Mouse (Mus musculus): ENCODE results near the gene Itpkc.

The Itpkc gene

DNA sequence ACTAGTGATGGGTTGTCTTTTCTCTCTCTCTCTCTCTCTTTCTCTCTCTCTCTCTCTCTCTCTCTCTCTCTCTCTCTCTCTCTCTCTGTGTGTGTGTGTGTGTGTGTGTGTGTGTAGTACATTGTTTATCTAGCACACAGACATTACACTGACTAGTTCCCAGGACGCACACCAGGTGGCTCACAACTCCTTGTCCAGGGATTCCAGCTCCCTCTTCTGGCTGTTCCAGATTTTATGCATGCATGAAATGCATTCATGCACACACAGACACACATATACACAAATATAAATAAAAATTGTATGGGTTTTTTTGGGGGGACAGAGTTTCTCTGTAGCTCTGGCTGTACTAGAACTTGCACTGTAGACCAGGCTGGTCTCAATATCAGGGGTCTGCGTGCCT is 9.1 kb upstream of the Itpkc start:
- no peak for DNase-seq (ENCODE audit: low read depth, low spot score)

- no peak for DNase-seq (ENCODE audit: low read depth, low spot score)
These were observed 7.3 kb upstream of the Itpkc start for GRCm38 (mm10) chr7:27235726-27236125.

- DNase-seq (ENCODE audit: low read depth, low spot score) = no peak
These were observed 4.8 kb upstream of the Itpkc start for GRCm38 (mm10) chr7:27233300-27233699.

DNA sequence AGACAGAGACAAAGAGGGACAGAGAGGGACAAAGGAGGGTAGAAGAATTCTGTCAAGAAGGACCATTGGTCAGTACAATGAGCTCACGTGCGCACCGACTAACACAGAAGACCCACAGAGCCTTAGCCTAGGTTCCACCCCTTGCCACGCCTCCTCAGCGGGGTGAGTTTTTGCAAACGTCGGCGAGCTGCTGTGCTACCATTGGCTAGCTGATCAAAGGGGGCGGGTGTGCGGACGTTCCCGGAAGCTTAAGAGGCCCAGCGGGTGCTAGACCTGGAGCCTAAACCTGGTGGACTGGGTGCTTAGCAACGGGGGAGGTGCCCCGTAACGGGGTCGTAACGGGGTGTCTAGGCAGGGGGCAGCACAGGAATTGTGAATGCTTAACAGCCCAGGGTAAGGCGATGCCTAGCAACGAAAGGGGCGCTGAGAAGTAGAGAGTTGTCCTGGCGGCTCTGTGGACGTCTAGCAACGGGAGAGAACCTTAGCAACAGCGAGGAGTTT is 4.4 kb upstream of the Itpkc start, which contains the start of gene Coq8b:
Gene Coq8b (plus strand): TSS at position 243 of the 501 bp plus-strand sequence.
- peak; percentile 95 for DNase-seq (ENCODE audit: low read depth, low spot score)

GRCm38 (mm10) chr7:27231693-27232331 is 3.4 kb upstream of the Itpkc start:
- peak; percentile 90 for DNase-seq (ENCODE audit: low read depth, low spot score)

DNA sequence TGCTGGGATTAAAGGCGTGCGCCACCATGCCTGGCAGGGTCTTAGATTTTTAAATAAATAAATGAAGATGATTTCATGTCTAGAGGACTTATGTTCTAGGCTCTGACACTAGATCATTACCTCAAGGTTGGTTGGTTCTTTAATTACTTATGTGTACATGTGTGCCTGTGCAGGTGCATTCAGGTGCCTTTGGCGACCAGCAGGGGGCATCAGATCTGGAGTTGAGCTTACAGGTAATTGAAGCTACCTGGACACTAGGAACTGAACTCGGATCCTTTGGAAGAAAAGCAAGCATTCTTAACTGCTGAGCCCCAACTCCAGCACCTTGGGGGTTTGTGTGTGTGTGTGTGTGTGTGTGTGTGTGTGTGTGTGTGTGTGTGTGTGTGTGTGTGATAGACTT is 2.3 kb upstream of the Itpkc start:
- no peak for DNase-seq (ENCODE audit: low read depth, low spot score)

- no peak for DNase-seq (ENCODE audit: low read depth, low spot score)
These were observed 404 bp upstream of the Itpkc start for GRCm38 (mm10) chr7:27228865-27229264.

DNA sequence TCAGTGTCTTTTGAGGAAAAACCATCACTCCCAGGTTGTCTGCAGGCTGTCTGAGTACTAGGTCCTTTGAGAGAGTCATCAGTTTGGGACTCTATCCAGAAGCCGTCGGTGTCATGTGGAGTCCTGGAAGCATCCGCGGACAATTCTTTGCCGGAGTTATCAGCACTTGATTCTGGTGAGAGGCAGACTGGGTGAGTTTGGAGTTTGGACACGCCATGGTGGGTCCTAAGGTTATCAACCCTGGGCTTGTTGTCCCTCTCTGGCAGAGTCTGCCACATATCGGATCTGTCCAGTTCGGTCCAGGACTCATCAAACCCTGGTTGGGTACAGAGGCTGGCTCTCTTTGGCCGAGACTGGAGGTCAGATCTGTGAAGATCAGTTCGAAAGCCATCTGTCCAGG is 785 bp downstream of the Itpkc start:
- no peak for DNase-seq (ENCODE audit: low read depth, low spot score)

DNA sequence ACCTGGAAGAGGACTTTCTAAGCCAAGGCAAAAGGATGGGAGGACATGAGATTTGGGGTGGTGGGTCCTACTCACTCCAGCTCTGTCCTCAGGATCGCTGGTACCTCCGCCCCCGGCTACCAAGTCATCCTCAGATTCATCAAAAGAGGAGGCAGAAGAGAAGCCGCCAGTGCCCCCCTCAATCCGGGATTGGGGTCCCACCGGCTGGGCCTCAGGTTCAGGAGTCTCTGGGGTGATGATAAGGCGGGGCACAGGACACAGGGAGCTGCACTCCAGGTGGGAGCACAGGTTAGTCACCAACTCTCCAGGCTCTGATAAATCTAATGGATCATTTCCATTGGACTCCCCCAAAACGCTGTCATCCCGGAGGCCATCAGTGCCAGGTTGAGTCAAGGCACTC is 1.2 kb downstream of the Itpkc start:
- no peak for DNase-seq (ENCODE audit: low read depth, low spot score)

GRCm38 (mm10) chr7:27224877-27225575 is 3.4 kb downstream of the Itpkc start:
- DNase-seq (ENCODE audit: low read depth, low spot score) = no peak

- no peak for DNase-seq (ENCODE audit: low read depth, low spot score)
These were observed 5.9 kb downstream of the Itpkc start for GRCm38 (mm10) chr7:27222538-27222937.

DNA sequence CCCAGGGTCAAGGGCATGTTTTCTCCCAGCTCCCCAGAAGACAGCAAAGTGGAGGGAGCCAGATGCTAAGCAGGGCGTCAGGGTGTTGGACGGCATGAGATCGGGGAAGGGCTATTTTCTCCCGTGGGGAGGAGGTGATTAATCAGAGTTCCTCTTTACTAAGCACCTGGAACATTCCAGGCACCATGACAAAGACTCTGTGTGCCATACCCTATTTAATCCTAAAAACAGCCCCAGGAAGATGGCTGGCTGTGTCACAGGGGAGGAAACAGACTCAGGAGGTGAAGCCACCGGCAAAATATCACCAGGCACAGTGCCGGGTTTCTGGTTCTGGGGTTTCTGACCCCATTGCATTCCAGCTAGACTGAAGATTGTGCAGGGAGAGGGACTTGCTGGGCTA is 6.5 kb downstream of the Itpkc start:
- DNase-seq (ENCODE audit: low read depth, low spot score) = no peak

DNA sequence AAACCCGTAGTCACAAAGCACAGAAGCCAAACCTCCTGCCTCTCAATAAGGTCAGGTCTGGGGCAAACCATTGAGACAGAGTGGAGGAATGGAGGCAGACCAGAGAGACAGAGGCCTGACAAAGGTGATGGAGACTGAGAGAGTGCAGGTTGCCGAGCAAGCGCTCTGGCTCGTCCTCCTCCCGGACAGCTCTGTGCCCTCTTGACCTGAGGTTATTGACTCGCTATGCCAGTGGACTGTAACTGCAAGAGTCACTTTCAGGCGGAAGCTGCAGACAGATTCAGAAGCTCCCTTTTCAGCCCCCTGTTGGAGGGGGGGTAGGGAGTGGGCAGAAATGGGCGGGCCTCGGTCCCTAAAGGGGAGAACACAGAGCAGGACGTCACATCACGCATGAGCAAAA is 8.5 kb downstream of the Itpkc start:
- DNase-seq (ENCODE audit: low read depth, low spot score) = no peak

DNA sequence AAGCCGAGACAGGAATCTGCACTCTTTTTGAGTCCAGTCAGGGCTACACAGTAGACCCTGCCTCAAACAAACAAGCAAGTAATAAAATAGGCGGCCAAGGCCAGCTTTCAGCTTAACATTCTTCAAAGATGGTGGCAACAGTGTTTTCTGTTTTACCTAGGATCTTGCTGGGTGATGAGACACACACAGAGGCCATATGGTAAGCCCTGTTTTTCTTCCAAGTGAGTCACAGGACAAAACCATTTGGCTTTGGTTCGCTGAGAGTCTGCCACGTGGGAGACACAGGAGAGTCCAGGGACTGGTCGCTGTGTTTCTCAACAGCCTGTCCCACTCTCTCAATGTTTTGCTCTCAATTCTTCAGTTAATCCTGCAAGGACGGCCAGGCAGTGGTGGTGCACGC is 9.9 kb downstream of the Itpkc start:
- no peak for DNase-seq (ENCODE audit: low read depth, low spot score)

DNA sequence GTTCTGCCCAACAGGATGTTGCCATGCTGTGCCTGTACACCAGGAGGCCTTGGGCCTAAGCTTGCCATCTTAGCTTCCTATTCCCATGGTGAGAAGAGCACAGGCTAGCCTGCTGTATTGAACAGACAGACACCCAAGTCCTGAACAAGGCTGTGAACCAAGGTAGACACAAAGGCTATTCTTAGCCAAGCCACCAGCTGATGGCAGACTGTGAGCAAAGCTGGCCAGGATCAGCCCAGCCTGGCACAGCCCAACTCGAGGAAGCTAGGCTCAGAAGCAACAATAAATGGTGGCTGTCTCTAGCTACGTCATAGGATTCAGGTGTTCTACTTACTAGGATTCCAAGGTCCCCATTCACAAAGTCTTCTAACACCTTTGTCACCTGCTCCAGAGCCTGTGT is 15.8 kb downstream of the Itpkc start:
- no peak for DNase-seq (ENCODE audit: low read depth, low spot score)

DNA sequence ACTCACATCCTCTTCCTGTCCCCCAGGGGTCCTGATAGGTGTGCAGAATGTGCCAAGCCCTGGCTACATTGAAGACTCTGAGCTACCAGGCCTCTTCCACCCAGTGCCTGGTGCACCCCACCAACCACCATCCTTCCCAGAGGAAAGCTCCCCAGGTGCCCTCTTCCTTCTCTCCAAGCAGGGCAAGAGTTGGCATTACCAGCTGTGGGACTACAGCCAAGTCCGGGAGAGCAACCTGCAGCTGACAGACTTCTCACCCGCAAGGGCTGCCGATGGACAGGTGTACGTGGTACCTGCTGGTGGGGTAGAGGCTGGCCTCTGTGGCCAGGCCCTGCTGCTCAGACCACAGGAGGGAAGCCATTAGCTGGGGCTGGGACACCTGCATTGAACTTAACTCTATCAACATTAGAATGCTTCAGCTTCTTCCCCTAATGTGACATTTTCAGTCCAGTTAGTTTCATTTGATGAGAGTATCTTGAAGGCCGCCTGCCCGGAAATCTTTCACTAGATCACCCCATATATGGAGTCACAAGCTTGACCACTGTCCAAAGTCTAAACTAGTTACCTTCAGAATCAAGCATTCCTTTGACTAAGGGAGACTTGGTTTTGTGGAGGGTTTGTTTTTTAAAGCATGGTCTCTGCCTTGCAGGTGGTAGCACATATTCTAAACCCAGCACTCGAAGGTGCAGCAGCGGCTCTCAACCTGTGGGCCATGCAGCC is 24.6 kb downstream of the Itpkc start:
- no peak for DNase-seq (ENCODE audit: low read depth, low spot score)

- no peak for DNase-seq (ENCODE audit: low read depth, low spot score)
These were observed 29.7 kb downstream of the Itpkc start for GRCm38 (mm10) chr7:27198779-27199178.

GRCm38 (mm10) chr7:27198355-27198754 is 30.1 kb downstream of the Itpkc start:
- DNase-seq (ENCODE audit: low read depth, low spot score) = no peak

DNA sequence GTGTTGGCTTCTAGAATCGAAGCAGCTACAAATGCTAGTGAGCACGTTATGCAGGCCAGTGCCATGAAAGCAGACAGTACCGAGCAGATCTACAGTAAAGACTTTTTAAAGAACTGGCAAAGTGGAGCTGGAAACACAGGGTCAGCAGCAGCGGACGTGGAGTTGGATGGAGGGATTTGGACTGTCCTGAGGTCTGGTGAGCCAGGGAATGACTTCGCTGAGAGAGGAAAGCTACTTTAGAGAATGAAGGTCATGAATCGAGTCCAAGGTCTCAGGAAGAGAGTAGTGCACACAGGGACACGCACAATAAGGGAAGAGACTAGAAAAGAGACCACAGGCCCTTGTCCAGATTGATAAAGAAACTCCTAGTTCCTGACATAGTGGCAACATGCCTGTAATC is 30.8 kb downstream of the Itpkc start:
- DNase-seq (ENCODE audit: low read depth, low spot score) = no peak

DNA sequence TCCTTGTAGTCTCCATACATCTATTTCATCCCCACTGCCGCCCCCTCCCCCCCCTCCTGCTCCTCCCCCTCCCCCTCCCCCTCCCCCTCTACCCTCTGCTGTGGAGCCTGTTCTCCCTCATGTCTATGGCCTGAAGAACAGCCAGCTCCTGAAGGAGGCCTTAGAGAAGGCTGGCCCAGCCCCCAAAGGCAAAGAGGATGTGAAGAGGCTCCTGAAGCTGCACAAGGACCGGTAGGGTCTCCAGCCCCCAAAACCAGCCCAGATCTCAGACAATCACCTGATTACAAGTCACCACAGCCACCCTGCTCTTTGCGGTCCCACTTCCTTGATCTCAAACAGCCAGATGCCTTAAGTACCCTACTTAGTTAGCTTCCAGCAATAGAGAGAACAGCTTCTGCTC is 31.3 kb downstream of the Itpkc start:
- no peak for DNase-seq (ENCODE audit: low read depth, low spot score)

GRCm38 (mm10) chr7:27195681-27196611 is 32.5 kb downstream of the Itpkc start, which contains the start of the genes BC024978 and Snrpa:
TSS of gene BC024978 (plus strand) at chr7:27195781.
TSS of gene Snrpa (minus strand) at chr7:27196271.
- peak; percentile 100 for DNase-seq (ENCODE audit: low read depth, low spot score)

All from telencephalon, adult 2 months (tissue).